Comparison of ENCODE assay signal across 9 mouse cellular contexts in genomic region chr15:103165379-103165778, GRCm38 (mm10). TPM values are rescaled to one million over a fixed set of nuclear protein-coding genes. Genes with fewer than 3 reads are reported as not detected.
DNase-seq lines count a peak whose midpoint lies in the region; ATAC-seq and TF ChIP-seq lines count a peak whose summit lies in the region.
"Had no signal": no experiment of that assay in that cellular context is flagged by ENCODE, and none has a peak within 500 bp of the region (broad histone marks: within the 10 kb centered on the region; RNA-seq: fewer than 3 reads in every experiment).

No protein-coding gene starts in this region.

- H3K4me3 ChIP-seq in CH12.LX (replicated peaks in 1 of 3; ENCODE audit: low read depth in 2 of 3, low read length in 2 of 3, poor library complexity in 1 of 3): no peak overlapping the region
- H3K4me3 ChIP-seq in forebrain, embryonic 14.5 days (ENCODE audit: low read depth, low read length): no peak overlapping the region
- H3K4me3 ChIP-seq in lung, adult 2 months (replicated peaks; ENCODE audit: extremely low read depth, low read depth, low read length): no peak overlapping the region
- H3K4me3 ChIP-seq: erythroblast, embryonic 14.5 days had no signal

- DNase-seq in CH12.LX (ENCODE audit: extremely low read depth): peak; percentile 96
- peak; percentile 78 for DNase-seq in c-Kit-positive CD71-positive TER-119-positive erythroid progenitor cells, embryonic 14.5 days (ENCODE audit: low spot score)
- DNase-seq in forebrain, embryonic 14.5 days (ENCODE audit: low spot score): peak; percentile 96
- peak; percentile 89 to 94 for DNase-seq in heart, postnatal 14 days
- DNase-seq in layer of hippocampus, adult 18-20 months (ENCODE audit: low spot score in 2 of 2): peak; percentile 77 to 93
- DNase-seq in lung, adult 2 months: peak; percentile 79
- DNase-seq in testis, postnatal 14 days (ENCODE audit: low spot score): peak; percentile 83

- H3K36me3 ChIP-seq in CH12.LX (replicated peaks in 1 of 2; ENCODE audit: control insufficient read depth in 1 of 2, insufficient read depth in 1 of 2, low read length in 1 of 2): peaks cover 0 to 15% of the 10 kb centered on the region in 2 experiments
- no peaks in the 10 kb centered on the region for H3K36me3 ChIP-seq in forebrain, embryonic 14.5 days (ENCODE audit: control insufficient read depth, insufficient read depth, low read length)

- peaks cover 9% of the 10 kb centered on the region; the same call in 1 of the 2 replicates for H3K79me2 ChIP-seq in CH12.LX (replicated peaks; ENCODE audit: control insufficient read depth, extremely low read depth, insufficient read depth, poor library complexity, severe bottlenecking)

- H3K4me2 ChIP-seq in CH12.LX (ENCODE audit: insufficient read depth, low read depth, poor library complexity, severe bottlenecking): no peak overlapping the region; the same call in 1 of the 2 replicates
- H3K4me2 ChIP-seq in forebrain, embryonic 14.5 days (ENCODE audit: low read length): no peak overlapping the region

- TF ChIP-seq RAD21 in CH12.LX (IDR thresholded peaks at IDR 0.05; ENCODE audit: low read depth, low read length): peak; percentile 99

- no peak overlapping the region for H3K27ac ChIP-seq in CH12.LX (ENCODE audit: insufficient read depth, low read depth)
- no peak overlapping the region for H3K27ac ChIP-seq in forebrain, embryonic 14.5 days (ENCODE audit: low read depth, low read length)

- peak; percentile 92 to 98 for TF ChIP-seq CTCF in CH12.LX (conservative IDR thresholded peaks at IDR 0.05 in 1 of 2, IDR thresholded peaks at IDR 0.05 in 1 of 2; ENCODE audit: low read depth in 2 of 2, low read length in 2 of 2)
- TF ChIP-seq CTCF in lung, adult 2 months (IDR thresholded peaks at IDR 0.05; ENCODE audit: insufficient read depth, low read length): peak; percentile 80

- peaks cover 6% of the 10 kb centered on the region for H3K9me3 ChIP-seq in CH12.LX (replicated peaks; ENCODE audit: low read length)
- H3K9me3 ChIP-seq in forebrain, embryonic 14.5 days (replicated peaks; ENCODE audit: control insufficient read depth, low read length): no peaks in the 10 kb centered on the region

- peak overlapping the region; percentile 14; the same call in 1 of the 2 replicates for H3K9ac ChIP-seq in CH12.LX (ENCODE audit: insufficient read depth, low read depth)
- H3K9ac ChIP-seq in forebrain, embryonic 14.5 days (ENCODE audit: low read length): peak overlapping the region; percentile 32; the same call in 1 of the 2 replicates

- peaks cover 2 to 68% of the 10 kb centered on the region in 2 experiments; a peak in 3 of 4 replicates for H3K4me1 ChIP-seq in CH12.LX (ENCODE audit: control insufficient read depth in 1 of 2, insufficient read depth in 2 of 2)
- H3K4me1 ChIP-seq in forebrain, embryonic 14.5 days (ENCODE audit: control insufficient read depth, insufficient read depth, low read length): peaks cover 20% of the 10 kb centered on the region
- H3K4me1 ChIP-seq in lung, adult 2 months (ENCODE audit: control insufficient read depth, insufficient read depth, low read length): peaks cover 6% of the 10 kb centered on the region

- TF ChIP-seq EP300 in CH12.LX (IDR thresholded peaks at IDR 0.05; ENCODE audit: low read length): no peak

- dilution Hi-C loops in CH12.LX (cut with MboI; ENCODE audit: extremely low pct_ligation_motif_present, extremely low pct_unique_long_range_greater_than_20kb, low sequenced_read_pairs): no loop called here

- TF ChIP-seq POLR2A in CH12.LX (IDR thresholded peaks at IDR 0.05; ENCODE audit: low read depth, low read length): no peak
- no peak for TF ChIP-seq POLR2A in lung, adult 2 months (IDR thresholded peaks at IDR 0.05; ENCODE audit: borderline replicate concordance, extremely low read depth, low read depth, low read length)

- in situ Hi-C loops in CH12.LX (cut with MboI; ENCODE audit: low pct_ligation_motif_present, low pct_unique_long_range_greater_than_20kb, low sequenced_read_pairs): loop anchor here (25.0 kb wide), 1 partner anchor 428 kb away; no protein-coding TSS in a partner anchor

- ATAC-seq in forebrain, embryonic 14.5 days: peak; percentile 47
- peak; percentile 55 for ATAC-seq in neutrophil, adult 5-6 weeks (ENCODE audit: extremely low read depth, insufficient number of reproducible peaks, low FRiP score, poor library complexity, severe bottlenecking)

- 0% methylated on average over 13 of the region's 13 CpGs for WGBS in forebrain, embryonic 14.5 days
- WGBS in lung, adult 2 months: under 1% methylated on average over 13 of the region's 13 CpGs

- intact Hi-C loops in heart, postnatal 14 days (cut with DNase I): loop anchor here (2.0 kb wide), 2 partner anchors 153 to 179 kb away; no protein-coding TSS in a partner anchor

- H3K27me3 ChIP-seq in CH12.LX (replicated peaks): peaks cover 47% of the 10 kb centered on the region
- H3K27me3 ChIP-seq in forebrain, embryonic 14.5 days (replicated peaks; ENCODE audit: control insufficient read depth, insufficient read depth, low read length): peaks cover 46% of the 10 kb centered on the region

TF ChIP-seq in CH12.LX, 34 proteins besides CTCF, POLR2A, EP300 and RAD21:
- 0 out of 2 replicates have a peak, but pooled peaks have one; percentile 22 for TF ChIP-seq ZNF384 (IDR thresholded peaks at IDR 0.05; ENCODE audit: low read depth, low read length)
- TF ChIP-seq SIN3A (IDR thresholded peaks at IDR 0.05; ENCODE audit: low read length): peak; percentile 57
- TF ChIP-seq USF2 (conservative IDR thresholded peaks at IDR 0.05; ENCODE audit: low read depth, low read length): no peak
- TF ChIP-seq MAFK (IDR thresholded peaks at IDR 0.05; ENCODE audit: insufficient replicate concordance, low read length): no peak
- peak; percentile 83 for TF ChIP-seq IRF4 (IDR thresholded peaks at IDR 0.05; ENCODE audit: low read depth, low read length)
- peak; percentile 34; the same call in 1 of the 2 replicates for TF ChIP-seq MEF2A (IDR thresholded peaks at IDR 0.05; ENCODE audit: borderline replicate concordance, low read depth, low read length)
- TF ChIP-seq HCFC1 (IDR thresholded peaks at IDR 0.05; ENCODE audit: low read depth, low read length): peak; percentile 52; the same call in 1 of the 2 replicates
- peak; percentile 94 for TF ChIP-seq TBP (conservative IDR thresholded peaks at IDR 0.05; ENCODE audit: low read depth, low read length)
- TF ChIP-seq JUND (conservative IDR thresholded peaks at IDR 0.05; ENCODE audit: low read depth, low read length): 0 out of 2 replicates have a peak, but pooled peaks have one; percentile 16
- no peak for TF ChIP-seq PAX5 (IDR thresholded peaks at IDR 0.05; ENCODE audit: low read length)
- TF ChIP-seq SMC3 (IDR thresholded peaks at IDR 0.05; ENCODE audit: low read depth, low read length): peak; percentile 99
- peak; percentile 66 for TF ChIP-seq ELF1 (IDR thresholded peaks at IDR 0.05; ENCODE audit: low read depth, low read length)
- TF ChIP-seq MAX (IDR thresholded peaks at IDR 0.05; ENCODE audit: low read length): no peak
- peak; percentile 31; the same call in 1 of the 2 replicates for TF ChIP-seq NRF1 (IDR thresholded peaks at IDR 0.05; ENCODE audit: low read depth, low read length)
- no peak for TF ChIP-seq E2F4 (IDR thresholded peaks at IDR 0.05; ENCODE audit: insufficient replicate concordance, low read depth, low read length)
- peak; percentile 90 for TF ChIP-seq ZC3H11A (IDR thresholded peaks at IDR 0.05; ENCODE audit: low read depth, low read length)
- no peak for TF ChIP-seq MAZ (IDR thresholded peaks at IDR 0.05; ENCODE audit: low read depth, low read length)
- peak; percentile 91 for TF ChIP-seq UBTF (IDR thresholded peaks at IDR 0.05; ENCODE audit: low read depth, low read length)
- TF ChIP-seq JUN (IDR thresholded peaks at IDR 0.05; ENCODE audit: insufficient read depth, low read depth, low read length): no peak
- TF ChIP-seq TCF12 (IDR thresholded peaks at IDR 0.05; ENCODE audit: low read depth, low read length): peak; percentile 74
- no peak for TF ChIP-seq ZKSCAN1 (IDR thresholded peaks at IDR 0.05; ENCODE audit: borderline replicate concordance, low read depth, low read length)
- TF ChIP-seq RCOR1 (conservative IDR thresholded peaks at IDR 0.05; ENCODE audit: low read depth, low read length): no peak
- no peak; the same call in 1 of the 2 replicates for TF ChIP-seq BHLHE40 (IDR thresholded peaks at IDR 0.05; ENCODE audit: low read depth, low read length)
- TF ChIP-seq CHD1 (IDR thresholded peaks at IDR 0.05; ENCODE audit: low read depth, low read length): no peak
- no peak for TF ChIP-seq MYC (IDR thresholded peaks at IDR 0.05; ENCODE audit: low read depth, low read length)
- no peak for TF ChIP-seq ZMIZ1 (IDR thresholded peaks at IDR 0.05; ENCODE audit: low read depth, low read length)
- TF ChIP-seq CHD2 (IDR thresholded peaks at IDR 0.05; ENCODE audit: low read length): no peak
- TF ChIP-seq NELFE (IDR thresholded peaks at IDR 0.05; ENCODE audit: low read depth, low read length): peak; percentile 59; the same call in 1 of the 2 replicates
- no peak for TF ChIP-seq USF1 (IDR thresholded peaks at IDR 0.05; ENCODE audit: low read depth, low read length)
- TF ChIP-seq GABPA (IDR thresholded peaks at IDR 0.05; ENCODE audit: insufficient replicate concordance, low read depth, low read length): no peak
- no peak; the same call in 1 of the 2 replicates for TF ChIP-seq MXI1 (IDR thresholded peaks at IDR 0.05; ENCODE audit: low read depth, low read length)
- TF ChIP-seq ETS1 (conservative IDR thresholded peaks at IDR 0.05; ENCODE audit: low read depth, low read length): no peak; the same call in 1 of the 2 replicates
- TF ChIP-seq KAT2A (IDR thresholded peaks at IDR 0.05; ENCODE audit: insufficient replicate concordance, low read length): no peak
- no peak for TF ChIP-seq POLR2AphosphoS2 (IDR thresholded peaks at IDR 0.05; ENCODE audit: low read depth, low read length)

RNA-seq across cellular contexts. Expression of gene Smug1, which starts 1.5 kb away (rescaled TPM):
- total RNA-seq in CH12.LX (2012; rRNA removed) (7.3 and 7.8 TPM in 2 replicates), CH12.LX (2014; rRNA removed) (9.5 and 9.8 TPM in 2 replicates)
- polyA plus RNA-seq in CH12.LX (2012; ENCODE audit: insufficient read length, low read depth): 6.1 and 7.3 TPM in 2 replicates
- polyA plus RNA-seq in forebrain, embryonic 14.5 days (2014; fragmentation: Nextera tagmentation; extraction: Ambion mirVana): 25.3 and 26.5 TPM in 2 replicates
- 10 to 100 TPM; 13.5 to 14.0 TPM for total RNA-seq in heart, postnatal 14 days (2021)
- 10 to 100 TPM; 18.3 to 19.9 TPM for total RNA-seq in layer of hippocampus, adult 18-20 months (2021)
- polyA plus RNA-seq in lung, adult 2 months (2012; rRNA removed): 16.5 and 18.1 TPM in 2 replicates
- 5.5 and 8.1 TPM in 2 replicates for total RNA-seq in neutrophil, adult 5-6 weeks (2017)
